Mouse (Mus musculus): Measurements from ENCODE around the gene Duoxa2. TPM values are rescaled to one million over a fixed set of nuclear protein-coding genes. Genes with fewer than 3 reads are reported as not detected.

The Duoxa2 gene
- polyA plus RNA-seq, 1 experiment = not detected

DNA sequence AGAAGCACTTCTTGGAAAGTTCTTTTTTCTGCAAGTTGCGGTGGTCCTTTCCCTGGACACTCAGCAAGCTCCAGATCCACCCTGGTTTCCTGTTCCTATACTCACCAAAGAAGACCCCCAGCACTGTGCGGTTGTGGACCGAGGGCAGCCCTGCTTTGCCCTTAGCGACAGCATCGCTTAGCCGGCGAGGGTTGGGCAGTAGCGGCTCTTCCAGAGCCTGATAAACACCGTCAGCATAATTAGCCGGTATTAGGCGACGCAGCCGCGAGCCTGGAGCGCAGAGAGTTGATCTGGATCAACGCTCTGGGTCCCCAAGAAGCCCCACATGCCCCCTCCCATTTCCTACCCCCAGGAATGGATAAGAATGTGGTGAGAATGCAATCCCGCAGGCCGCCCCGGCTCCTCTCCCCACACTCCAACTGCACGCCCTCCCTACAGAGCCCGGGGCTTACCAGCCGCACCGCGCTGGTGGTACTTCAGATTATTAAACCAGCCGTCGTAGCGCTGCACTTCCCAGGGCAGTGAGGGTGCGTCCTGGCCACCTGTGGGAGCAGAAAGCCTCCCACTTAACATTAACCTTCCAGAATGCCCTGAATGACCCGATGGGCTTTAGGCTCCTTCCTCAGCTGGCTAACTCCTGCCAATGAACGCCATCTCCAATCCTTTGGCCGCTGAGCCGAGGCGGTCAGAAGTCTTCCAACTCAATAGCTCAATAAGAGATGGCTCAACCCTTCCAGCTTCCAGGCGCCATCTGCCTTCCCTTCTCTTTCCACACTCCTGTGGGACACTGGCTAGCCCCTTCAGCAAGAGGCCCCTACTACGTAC, 1.2 kb upstream of the Duoxa2 start:
- H3K4me3 ChIP-seq (ENCODE audit: insufficient read depth, low read length) = no peak overlapping the region
- H3K4me1 ChIP-seq (ENCODE audit: control insufficient read depth, insufficient read depth, low read length) = 0 out of 2 replicates have a peak, but pooled peaks cover 2% of the 10 kb centered on the region
- TF ChIP-seq CTCF (IDR thresholded peaks at IDR 0.05; ENCODE audit: borderline replicate concordance, insufficient read depth, low read length) (no peak), POLR2A (IDR thresholded peaks at IDR 0.05; ENCODE audit: low read depth, low read length) (no peak)
- no peak overlapping the region for H3K27ac ChIP-seq (ENCODE audit: insufficient read depth, low read length)

DNA sequence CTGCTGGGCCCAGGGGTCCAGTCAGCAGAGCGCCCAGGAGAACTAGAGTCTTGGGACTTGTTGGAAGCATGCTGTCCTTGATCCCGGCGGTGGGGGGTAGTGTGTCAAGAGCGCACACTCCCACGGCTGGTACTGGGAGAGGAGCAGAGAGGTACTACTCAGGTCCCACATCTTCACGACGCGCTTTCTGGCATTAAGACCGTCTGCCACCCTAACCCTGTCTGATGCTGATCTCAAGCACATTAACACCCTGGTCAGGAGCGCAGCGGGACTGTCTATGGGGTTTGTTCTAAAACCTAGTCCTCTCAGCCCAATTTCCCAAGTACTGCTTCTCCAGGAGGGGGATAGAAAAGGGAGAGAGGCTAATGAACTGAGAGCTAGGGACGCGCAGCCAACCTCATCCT, 602 bp upstream of the Duoxa2 start, which contains the start of gene Duox2:
Gene Duox2, minus strand, starts transcription at position 354 of the 404 bp plus-strand sequence.
- H3K27ac ChIP-seq (ENCODE audit: insufficient read depth, low read length) = no peak within 1 kb of the TSS
- H3K4me3 ChIP-seq (ENCODE audit: insufficient read depth, low read length) = peak within 1 kb of the TSS; percentile 4; the same call in 1 of the 2 replicates
- H3K4me1 ChIP-seq (ENCODE audit: control insufficient read depth, insufficient read depth, low read length) = 0 out of 2 replicates have a peak, but pooled peaks cover 2% of the 10 kb centered on the region
- TF ChIP-seq CTCF (IDR thresholded peaks at IDR 0.05; ENCODE audit: borderline replicate concordance, insufficient read depth, low read length) (no peak), POLR2A (IDR thresholded peaks at IDR 0.05; ENCODE audit: low read depth, low read length) (no peak)

DNA sequence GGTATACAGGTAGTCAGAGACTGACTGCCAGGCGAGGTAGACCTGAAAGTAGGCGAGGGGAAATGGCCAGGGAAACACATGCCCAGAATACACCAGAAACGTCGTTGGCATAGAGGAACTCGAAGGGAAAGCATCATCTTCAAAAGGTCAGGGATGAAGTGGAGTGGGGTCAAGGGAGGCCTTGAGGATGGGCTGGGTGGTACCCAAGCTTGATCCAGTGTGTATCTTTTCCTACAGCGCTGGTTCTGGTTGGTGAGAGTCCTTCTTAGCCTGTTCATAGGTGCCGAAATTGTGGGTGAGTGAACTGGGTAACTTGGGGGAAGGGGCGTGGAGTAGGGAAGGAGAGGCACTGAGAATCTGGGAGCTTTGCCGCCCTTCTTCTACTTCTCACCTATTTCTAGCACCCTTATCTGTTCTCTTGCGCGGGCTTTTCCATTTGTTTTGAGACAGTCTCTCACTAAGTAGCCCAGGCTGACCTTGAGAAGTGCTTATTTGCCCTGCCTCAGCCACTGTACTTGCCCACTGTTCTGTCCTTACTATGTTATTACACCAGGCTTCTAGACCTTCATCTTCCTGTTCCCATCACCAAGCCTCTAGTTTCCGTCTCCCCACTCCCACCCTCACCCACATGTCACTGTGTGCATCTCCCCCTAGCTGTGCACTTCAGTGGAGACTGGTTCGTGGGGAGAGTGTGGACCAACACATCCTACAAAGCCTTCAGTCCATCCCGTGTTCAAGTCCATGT, 1.4 kb downstream of the Duoxa2 start:
- TF ChIP-seq CTCF (IDR thresholded peaks at IDR 0.05; ENCODE audit: borderline replicate concordance, insufficient read depth, low read length) (no peak), POLR2A (IDR thresholded peaks at IDR 0.05; ENCODE audit: low read depth, low read length) (no peak)
- H3K4me1 ChIP-seq (ENCODE audit: control insufficient read depth, insufficient read depth, low read length) = 0 out of 2 replicates have a peak, but pooled peaks cover 2% of the 10 kb centered on the region
- no peak overlapping the region for H3K27ac ChIP-seq (ENCODE audit: insufficient read depth, low read length)
- H3K4me3 ChIP-seq (ENCODE audit: insufficient read depth, low read length) = no peak overlapping the region

GRCm38 (mm10) chr2:122300656-122301020, 1.9 kb downstream of the Duoxa2 start:
- TF ChIP-seq CTCF (IDR thresholded peaks at IDR 0.05; ENCODE audit: borderline replicate concordance, insufficient read depth, low read length) (no peak), POLR2A (IDR thresholded peaks at IDR 0.05; ENCODE audit: low read depth, low read length) (no peak)
- Histone ChIP-seq H3K4me3 (ENCODE audit: insufficient read depth, low read length) (no peak overlapping the region), H3K27ac (ENCODE audit: insufficient read depth, low read length) (no peak overlapping the region), H3K4me1 (ENCODE audit: control insufficient read depth, insufficient read depth, low read length) (0 out of 2 replicates have a peak, but pooled peaks cover 4% of the 10 kb centered on the region)

GRCm38 (mm10) chr2:122301081-122301920, 2.6 kb downstream of the Duoxa2 start:
- Histone ChIP-seq H3K4me3 (ENCODE audit: insufficient read depth, low read length) (peak overlapping the region; percentile 4; the same call in 1 of the 2 replicates), H3K4me1 (ENCODE audit: control insufficient read depth, insufficient read depth, low read length) (0 out of 2 replicates have a peak, but pooled peaks cover 4% of the 10 kb centered on the region), H3K27ac (ENCODE audit: insufficient read depth, low read length) (no peak overlapping the region)
- TF ChIP-seq POLR2A (IDR thresholded peaks at IDR 0.05; ENCODE audit: low read depth, low read length) = no peak
- TF ChIP-seq CTCF (IDR thresholded peaks at IDR 0.05; ENCODE audit: borderline replicate concordance, insufficient read depth, low read length) = no peak

- TF ChIP-seq CTCF (IDR thresholded peaks at IDR 0.05; ENCODE audit: borderline replicate concordance, insufficient read depth, low read length) (no peak), POLR2A (IDR thresholded peaks at IDR 0.05; ENCODE audit: low read depth, low read length) (no peak)
- 0 out of 2 replicates have a peak, but pooled peaks cover 4% of the 10 kb centered on the region for H3K4me1 ChIP-seq (ENCODE audit: control insufficient read depth, insufficient read depth, low read length)
- no peak overlapping the region for H3K27ac ChIP-seq (ENCODE audit: insufficient read depth, low read length)
- H3K4me3 ChIP-seq (ENCODE audit: insufficient read depth, low read length) = peak overlapping the region; percentile 4; the same call in 1 of the 2 replicates
Measured at GRCm38 (mm10) chr2:122301921-122302573, 3.3 kb downstream of the Duoxa2 start.

DNA sequence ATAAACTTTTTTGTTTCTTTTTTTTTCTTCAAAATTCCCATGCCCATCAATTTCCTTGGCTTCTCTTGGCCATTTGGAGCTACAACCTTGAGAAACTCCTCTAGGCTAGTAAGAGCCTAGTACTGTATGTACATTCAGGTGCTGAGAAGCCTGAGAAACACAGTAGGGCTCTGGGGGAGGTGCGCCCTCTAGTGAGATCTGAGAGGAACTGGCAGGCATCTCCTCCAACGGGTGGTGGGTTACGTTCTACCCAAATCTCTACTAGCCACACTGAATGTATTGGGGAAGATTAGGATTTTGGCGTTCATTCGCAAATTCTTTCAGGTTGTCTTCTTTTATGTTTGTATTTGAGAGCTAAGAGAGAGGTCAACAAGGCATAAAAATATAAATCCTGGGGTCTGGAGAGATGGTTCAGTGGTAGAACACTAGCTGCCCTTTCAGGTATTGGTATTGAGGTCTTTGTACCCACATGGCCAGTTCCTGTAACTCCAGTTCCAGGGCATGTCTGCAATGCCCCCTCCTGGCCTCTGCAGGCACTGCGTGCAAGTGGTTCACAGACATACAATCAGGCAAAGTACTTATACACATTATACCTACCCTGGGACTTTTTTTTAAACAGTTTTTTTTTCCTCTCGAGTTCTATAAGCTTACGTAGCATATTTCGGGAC, 4.0 kb downstream of the Duoxa2 start:
- Histone ChIP-seq H3K4me1 (ENCODE audit: control insufficient read depth, insufficient read depth, low read length) (0 out of 2 replicates have a peak, but pooled peaks cover 4% of the 10 kb centered on the region), H3K27ac (ENCODE audit: insufficient read depth, low read length) (no peak overlapping the region), H3K4me3 (ENCODE audit: insufficient read depth, low read length) (no peak overlapping the region)
- no peak for TF ChIP-seq POLR2A (IDR thresholded peaks at IDR 0.05; ENCODE audit: low read depth, low read length)
- peak; percentile 68 for TF ChIP-seq CTCF (IDR thresholded peaks at IDR 0.05; ENCODE audit: borderline replicate concordance, insufficient read depth, low read length)

GRCm38 (mm10) chr2:122304544-122304943, 5.8 kb downstream of the Duoxa2 start:
- Histone ChIP-seq H3K4me1 (ENCODE audit: control insufficient read depth, insufficient read depth, low read length) (0 out of 2 replicates have a peak, but pooled peaks cover 3% of the 10 kb centered on the region), H3K27ac (ENCODE audit: insufficient read depth, low read length) (no peak overlapping the region), H3K4me3 (ENCODE audit: insufficient read depth, low read length) (no peak overlapping the region)
- TF ChIP-seq CTCF (IDR thresholded peaks at IDR 0.05; ENCODE audit: borderline replicate concordance, insufficient read depth, low read length) (no peak), POLR2A (IDR thresholded peaks at IDR 0.05; ENCODE audit: low read depth, low read length) (no peak)
